Mouse (Mus musculus) adrenal gland, postnatal 25 days (tissue): ENCODE results near the gene Aftph. TPM values are rescaled to one million over a fixed set of nuclear protein-coding genes. Genes with fewer than 3 reads are reported as not detected.

Source experiments
- DNase-seq: peaks from one replicate; pipeline ENCODE4 v3.0.0; 2021; ENCODE audit warnings: mixed read lengths
- total RNA-seq: library from RNA; stranded (reverse); gene quantifications from 2 replicates; pipeline ENCODE4 v1.2.3, GENCODE M21; 2021

Aftph gene
- total RNA-seq, 1 experiment from 2014 or later: 72.2 TPM

DNA sequence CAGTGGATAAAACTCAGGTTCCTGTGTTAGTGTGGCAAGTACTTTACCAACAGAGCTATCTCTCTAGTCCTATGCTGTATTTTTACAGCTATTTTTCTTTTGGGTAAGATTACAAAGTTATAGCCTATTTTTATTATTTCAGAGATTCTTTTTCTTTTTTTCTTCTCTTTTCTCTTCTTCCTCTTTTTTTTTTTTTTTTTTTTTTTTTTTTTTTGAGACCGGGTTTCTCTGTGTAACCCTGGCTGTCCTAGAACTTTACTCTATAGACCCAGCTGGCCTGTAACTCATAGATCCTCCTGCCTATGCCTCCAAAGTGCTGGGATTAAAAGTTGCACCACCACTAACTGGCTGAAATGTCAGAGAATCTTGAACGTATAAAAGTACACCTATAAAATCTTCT lies 13.3 kb downstream of the Aftph start:
- DNase-seq: no peak

DNA sequence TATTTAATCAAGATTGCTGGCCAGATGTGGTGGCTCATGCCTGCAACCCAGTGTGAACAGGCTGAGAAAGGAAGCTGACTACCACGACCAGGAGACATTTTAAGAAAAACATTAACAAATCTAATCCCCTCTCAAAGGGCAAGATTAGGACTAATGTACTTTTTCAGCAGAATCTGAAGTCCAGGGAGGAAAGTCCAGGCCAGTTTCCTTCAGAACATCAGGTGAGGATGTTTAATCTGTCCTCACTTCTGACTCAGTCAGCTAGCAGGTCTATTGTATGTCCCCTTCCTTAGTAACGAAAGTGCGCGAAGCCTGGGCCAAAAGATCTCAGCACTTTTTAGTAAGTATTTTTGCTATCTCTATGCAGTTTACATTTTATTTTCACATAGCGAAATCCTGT lies 17.8 kb downstream of the Aftph start:
- DNase-seq: no peak

DNA sequence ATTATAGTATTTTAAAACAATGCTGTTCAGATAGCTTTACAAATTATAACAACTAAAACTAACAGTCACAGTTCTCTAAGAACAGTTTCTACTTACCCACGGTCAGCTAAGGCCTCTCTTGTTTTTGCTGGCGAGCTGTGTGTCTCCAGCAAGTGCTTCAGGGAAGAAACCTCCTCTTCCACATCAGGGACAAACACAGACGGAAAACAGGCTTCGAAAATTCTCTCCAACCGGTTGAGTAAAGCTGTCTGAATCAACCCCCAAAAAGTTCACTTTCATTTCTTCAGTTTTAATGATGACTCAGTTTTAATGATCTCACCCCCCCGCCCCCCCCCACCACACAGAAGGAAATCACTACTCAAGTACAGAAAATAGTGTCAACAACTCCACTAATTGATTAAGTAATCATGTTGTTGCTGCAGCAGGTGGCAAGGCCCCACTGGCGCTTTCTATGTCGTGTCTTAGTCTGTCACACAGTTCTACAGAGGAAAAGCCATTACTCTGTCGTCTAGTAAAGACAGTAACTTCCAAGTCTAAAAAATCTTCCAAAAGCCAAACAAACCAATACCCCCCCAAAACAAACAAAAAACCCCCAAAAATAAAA lies 29.2 kb downstream of the Aftph start:
- DNase-seq: no peak

DNA sequence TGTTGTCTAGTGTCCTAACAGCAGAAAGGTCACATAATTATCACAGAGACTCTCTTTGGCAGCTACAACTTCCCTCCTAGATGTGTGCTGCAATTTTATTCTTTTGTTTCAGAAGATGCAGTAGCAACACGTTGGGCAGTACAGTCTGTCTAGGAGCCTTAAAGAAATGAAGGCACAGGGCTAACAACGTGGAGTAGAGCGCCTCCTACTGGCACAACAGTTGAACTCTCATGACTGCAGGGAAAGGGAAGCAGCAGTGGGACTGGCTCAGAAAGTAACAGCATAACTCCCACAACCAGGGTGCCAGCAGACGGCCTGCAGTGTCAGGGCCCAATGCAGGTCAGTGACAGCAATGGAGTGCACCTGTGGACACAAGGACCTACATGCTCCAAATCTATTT lies 50.4 kb downstream of the Aftph start:
- peak; percentile 38 for DNase-seq

DNA sequence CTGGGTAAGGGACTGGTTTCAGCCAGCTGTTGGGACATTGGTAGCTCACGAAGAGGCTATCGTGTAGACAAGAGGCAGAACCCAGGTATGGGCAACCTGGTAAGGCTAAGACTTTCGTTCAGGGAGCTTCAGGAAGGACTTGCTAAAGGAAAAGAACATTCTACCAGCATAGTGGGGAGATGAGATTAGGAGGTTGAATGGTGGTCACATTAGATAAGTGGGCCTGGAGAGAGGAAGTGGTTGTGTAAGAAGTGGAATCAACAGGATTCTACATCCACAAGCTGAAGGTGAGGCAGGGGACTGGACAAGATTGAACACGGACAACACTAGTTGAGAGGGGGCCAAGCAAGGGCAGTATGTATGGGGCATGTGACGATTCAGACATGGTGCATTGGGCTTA lies 59.7 kb downstream of the Aftph start:
- no peak for DNase-seq

DNA sequence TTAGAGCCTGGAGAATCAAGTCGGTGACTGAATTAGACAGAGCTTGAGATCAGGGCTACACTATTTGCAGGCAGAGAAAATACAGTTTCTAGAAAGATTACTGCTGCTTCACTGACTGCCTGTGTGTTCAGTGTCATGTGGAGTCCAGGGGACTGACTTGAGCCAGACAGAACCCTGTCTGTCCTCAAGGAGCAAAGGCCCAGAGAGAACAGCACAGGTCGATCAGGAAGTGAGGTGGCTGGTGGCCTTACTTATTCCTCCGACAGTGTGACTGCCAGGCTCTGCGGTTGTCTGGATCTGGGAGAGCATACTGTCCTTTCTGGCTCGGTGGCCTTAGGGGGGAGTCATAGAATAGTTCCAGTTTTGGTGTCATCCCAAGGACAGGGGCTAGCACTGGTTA lies 60.6 kb downstream of the Aftph start:
- DNase-seq: no peak

DNA sequence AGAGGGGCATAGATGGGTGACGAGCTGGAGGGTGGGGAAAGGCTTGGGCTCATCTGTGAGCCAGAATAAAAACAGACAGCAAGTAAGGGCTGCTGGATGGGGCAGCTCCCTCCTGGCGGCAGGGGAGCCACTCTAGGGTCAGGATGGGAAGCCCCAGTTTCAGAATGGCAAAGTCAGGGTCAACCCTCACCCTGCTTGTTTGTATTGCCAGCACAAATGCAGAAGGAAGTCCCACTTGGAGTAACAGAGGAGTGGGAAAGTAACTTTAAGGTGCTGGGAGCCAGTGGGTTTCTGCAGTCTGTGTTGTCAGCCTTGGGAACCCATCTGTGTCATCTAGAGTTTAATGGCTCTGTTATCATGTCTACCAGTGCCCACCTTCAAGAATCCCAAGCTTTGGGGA lies 62.0 kb downstream of the Aftph start:
- DNase-seq: no peak

DNA sequence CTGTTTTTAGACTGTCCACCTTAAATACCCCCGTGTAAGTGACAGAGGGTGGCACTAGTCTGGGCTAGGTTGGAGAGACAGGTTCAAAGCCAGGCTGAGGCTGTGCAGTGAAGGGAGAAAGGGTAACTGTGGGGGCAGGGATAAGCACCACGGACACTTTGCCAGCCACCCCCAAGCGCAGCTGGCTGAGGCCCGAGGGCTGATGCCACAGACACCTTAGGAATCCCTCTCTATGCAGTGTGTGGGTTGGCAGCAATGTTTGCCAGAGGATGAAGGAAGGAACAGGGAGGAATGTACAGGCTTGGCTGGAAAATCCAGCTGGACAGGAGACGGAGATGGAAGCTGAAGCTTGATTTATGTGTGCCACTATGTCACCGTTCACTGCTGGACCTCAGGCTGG lies 68.9 kb downstream of the Aftph start:
- no peak for DNase-seq

DNA sequence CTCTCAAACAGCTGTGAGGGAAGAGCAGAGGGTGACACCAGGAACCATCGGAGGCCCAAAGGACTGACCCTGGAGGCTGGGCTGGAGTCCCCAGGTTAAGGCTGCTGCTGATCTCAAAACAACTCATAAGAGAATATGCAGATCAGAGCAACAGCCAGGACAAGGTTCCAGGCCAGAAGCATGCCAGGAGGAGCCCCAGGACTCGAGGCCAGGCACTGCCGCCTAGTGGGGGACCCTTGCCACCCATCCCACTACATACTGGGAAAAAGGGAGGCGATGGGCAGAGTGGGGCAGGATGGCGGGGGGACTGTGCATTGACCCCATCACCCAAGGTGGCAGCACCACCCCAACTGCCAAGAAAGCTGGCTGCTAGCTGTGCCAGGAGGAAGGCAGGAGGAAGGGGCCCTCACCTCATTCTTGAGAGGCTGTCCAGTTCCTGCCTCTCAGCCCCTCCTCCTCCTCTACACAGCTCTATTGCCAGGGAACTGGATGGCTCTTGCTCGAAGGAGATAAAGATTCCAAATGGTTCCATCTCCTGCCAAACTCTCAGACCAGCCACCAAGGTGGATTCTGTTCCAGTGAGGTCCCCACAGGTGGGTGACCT lies 69.5 kb downstream of the Aftph start:
- DNase-seq: peak; percentile 7

DNA sequence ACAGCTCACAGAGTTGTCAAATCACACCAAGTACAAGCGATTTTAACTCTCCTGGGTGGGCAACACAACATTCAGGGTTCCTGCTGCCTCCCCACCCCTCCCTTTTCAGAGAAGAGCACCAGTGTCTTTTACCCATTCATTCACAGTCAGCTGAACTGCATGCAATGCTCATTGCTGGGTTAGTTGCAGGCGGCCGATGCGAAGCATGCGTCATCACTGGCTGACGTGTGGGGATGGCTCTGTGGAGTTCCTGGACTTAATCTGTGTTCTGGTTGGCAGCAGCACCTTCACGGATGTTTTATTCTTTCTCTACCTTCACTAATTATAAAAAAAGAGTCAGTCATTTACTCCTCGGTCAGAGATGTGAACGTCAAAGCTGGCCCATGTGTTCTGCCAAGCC lies 76.5 kb downstream of the Aftph start:
- DNase-seq: no peak

DNA sequence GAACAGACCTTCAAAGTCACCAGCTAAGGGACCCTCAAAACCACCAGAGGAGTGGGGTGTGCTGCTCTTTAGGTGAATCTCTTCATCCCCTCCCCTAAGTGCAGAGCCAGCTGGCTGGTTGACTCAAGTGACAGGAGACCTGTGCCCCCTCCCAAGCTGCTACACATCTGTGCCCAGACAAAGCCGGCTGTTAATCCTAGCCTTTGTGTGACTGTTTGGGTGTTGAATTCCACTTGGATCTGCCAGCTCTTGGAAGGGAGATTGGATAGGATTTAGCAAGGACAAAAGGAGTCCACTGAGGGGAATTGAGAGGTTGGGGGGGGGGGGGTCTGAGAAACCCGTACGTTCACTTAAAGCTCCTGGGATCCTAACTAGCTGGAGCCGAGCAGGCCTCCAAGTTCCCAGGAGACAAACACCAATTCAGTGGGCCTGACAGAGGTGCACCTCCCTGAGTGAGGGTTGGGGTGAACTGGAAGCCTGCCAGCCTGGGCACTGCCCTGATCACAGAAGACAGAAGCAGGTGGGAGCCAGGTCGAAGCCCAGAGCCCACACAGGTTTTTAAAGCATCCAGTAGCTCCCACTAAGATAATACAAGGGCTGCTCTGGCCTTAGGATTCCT lies 77.7 kb downstream of the Aftph start:
- DNase-seq: no peak

DNA sequence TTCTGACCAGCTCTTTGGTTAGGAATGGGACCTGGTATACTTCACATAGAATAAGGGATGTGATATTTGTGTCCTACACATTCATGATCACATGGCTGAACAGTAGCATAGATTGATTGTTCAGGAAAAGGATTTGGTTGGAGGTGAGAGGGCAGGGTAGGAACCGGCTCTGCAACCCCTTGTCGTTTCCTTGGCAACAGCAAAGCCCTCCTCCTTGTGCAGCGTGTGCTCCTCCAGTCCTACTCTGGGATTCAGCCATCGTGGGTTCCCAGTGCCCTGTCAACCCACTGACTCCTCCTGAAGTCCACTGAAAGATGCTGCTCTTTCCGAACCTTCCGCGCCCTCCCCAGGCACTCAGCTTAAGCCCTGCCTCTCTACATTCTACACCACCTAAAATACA lies 78.6 kb downstream of the Aftph start:
- DNase-seq: no peak

DNA sequence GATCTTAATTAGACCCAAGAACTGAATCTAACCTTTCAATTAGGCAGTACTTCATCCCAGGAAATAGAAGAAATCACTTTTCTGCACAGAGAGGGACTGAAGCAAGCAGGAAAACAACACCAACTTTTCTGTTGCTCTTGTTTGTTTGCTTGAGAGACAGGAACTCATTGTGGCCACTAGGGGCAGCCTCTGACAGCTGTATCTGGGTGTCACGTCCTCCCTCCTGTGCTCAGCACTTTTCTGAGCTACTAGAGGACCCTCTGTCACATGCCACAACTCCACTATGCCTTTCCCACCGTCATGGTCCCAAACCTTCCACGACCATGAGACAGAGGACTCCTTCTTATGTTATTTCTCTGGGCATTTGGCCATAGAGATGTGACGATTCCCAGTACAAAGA lies 79.7 kb downstream of the Aftph start:
- peak; percentile 13 for DNase-seq

DNA sequence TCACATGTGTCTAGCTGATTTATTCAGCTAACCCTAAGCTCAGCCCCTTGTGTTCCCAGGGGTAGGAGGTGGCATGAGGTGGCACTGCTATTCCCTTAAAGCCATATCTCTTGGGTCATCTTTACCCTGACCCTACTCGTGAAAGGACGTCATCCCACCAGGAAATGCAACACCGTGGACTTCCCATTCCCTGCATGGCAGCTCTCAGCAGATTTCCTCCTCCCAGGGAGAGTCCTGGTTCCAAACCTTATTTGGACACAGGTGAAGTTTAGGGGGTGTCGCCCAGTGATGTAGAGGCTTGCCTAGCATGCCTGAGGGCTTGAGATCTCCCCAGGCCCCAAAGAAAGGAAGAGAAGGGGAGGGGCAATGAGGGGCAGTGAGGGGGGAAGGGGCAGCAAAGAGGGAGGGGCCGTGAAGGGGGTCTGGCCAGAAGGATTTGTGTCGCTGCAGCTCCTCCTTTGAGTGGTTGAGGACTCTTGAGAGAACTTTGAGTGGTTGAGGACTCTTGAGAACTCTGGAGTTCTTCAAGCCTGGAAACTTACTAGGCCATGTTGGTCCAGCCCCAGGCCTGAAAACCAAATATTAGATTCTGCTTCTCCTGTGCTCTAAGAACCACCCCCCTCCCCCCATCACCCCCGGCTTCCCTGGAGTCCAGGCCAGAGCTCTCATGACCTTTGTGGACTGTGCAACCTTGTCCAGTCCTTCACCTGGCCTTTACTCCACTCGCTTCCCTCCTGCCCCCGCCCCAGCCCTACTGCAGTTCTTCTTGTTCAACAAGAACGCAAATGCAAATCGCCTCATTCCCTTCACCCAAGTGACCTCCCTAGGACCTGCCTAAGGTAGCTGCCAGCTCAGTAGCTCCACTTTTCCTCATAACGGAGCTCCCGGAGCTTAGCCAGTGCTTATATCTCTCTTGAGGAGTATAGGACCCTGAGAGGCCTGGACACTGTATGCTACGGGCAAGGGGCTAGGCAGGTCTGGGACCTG lies 81.0 kb downstream of the Aftph start:
- DNase-seq: no peak

DNA sequence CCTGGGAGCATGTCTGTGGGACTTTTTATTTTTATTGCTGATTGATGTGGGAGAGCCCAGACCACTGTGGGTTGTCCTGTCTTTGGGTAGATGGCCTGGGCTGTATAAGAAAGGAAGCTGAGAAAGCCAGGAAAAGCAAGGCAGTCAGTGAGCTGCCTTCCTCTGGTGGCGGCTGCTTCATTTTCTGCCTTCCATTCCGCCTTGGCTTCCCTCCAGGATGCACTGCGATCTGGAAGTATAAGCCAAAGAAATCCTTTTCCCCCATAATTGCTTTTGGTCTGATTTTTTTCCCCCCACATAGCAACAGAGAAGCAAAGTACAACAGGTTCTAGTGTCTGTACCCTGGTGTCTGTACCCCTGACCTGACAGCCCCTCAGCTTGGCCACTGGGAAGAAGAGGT lies 82.3 kb downstream of the Aftph start:
- no peak for DNase-seq

DNA sequence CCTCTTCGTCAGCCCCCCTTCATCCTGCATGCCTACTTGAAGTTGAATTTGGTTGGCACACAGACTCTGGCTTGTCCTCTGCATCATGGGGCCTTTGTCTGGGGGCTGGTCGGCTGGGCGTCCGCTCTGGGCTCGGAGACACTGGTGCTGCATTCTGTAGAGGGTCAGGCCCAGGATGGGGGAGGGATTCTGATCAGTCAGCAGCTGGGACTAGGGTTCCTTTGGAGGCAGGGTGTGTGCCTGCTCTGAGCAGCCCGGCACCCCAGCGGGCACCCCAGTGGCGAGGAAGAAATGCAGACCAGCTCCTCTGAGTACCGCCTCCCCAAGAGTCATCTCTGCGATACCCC lies 84.7 kb downstream of the Aftph start:
- no peak for DNase-seq

DNA sequence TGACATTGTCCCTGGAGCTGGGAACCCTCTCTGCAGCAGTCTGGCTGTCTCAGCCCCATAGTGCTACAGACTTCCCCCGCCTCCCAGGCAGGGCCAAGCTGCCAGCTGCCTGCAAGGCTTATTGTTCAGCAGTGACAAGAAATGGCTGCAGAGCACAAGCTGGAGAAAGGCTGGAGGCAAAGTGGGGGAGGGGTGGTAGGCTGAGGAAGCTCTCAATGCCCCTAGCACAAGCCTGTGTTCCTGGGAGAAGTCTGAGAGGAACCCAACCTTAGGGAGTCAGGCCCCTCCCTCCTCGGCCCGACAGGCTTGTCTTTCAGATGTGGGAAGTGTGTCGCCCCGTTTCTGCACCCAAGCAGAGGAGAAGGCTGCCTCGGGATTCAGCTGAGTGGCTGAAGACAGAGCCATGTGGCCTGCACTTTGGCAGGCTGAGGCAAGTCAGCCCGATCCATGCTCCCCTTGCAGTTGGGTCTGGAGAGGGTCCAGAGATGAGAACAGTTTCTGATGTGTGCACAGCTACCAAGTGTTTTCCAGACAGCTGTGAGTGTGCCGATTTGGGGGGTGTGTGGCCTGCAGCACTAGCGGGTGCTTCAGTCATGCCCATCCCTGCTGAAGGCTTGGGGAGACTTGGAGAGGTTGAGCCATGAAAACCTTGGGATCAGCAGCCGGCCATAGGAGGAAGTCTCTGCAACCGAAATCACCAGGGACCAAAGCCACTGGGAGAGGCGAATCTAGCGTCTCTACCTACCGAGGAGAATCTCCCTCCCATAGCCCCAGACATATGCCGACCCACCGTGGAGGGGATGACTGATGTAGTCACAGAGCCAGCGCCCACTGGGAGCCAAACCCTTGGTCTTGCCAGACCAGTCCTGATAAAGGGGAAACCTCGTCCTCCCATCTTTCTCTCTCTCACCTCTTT lies 85.3 kb downstream of the Aftph start:
- peak; percentile 14 for DNase-seq

DNA sequence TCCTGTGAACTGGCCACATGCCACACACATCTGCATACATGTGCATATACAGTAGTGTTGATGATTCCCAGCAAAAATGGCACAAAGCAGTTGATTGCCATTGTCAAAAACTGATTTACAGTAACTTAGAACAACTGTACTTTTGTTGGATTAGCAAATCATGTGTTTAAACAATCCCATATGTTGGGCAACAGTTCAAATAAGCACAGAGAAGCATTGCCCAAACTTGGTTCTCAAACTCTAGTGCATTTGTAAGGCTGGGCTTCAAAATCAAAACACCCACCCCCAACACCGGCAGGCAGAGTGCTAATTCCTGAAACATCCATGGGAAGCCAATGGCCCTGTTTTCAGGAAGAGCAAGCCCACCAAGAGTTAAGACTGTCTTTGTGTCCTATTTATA lies 90.2 kb downstream of the Aftph start:
- no peak for DNase-seq

DNA sequence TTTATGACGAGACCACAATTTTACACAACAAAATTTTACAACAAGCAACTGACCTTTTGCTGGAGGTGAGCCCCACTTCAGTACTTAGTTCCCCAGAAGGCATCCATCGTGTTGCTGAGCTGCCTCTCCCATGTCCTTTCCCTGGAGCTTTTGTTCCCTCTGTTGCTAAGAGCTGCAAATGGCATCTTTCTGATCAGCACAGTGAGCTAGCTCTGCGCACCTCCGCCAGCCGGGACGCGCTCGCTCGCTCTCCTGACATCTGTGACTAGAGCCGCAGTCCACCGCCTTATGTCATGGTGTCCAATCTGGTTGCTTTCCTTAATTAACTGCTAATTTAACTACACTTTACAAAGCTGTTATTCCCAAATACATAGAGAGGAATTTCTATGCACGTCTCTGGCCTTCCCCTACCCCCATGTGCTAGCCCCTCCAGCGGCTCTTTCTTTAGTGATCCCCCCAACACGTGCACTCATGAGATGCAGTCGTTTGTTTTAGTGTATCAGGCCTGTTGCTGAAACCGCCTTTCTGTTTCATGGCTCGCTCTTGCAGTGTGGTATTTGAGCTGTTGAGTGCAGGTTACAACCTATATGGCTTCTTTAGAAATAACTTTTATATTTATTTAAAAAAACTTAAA lies 91.3 kb downstream of the Aftph start:
- DNase-seq: no peak

DNA sequence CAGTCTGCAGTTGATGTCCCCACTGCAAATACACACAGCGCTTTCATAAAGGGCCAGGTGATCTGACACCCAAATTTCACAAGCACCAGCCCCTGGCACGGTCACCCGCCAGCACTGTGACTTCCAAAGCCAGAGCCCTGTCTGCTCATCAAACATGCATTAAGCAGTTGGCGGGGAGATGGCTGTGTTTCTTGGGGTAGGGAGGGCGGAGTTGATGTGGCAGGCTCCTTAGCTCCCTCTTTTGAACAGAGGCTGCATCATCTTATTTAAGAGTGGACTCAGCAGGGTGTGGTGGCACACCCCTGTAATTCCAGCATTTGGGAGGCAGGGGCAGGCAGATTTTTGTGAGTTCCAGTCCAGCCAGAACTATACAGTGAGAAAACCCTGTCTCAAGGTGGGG lies 91.9 kb downstream of the Aftph start:
- DNase-seq: no peak

DNA sequence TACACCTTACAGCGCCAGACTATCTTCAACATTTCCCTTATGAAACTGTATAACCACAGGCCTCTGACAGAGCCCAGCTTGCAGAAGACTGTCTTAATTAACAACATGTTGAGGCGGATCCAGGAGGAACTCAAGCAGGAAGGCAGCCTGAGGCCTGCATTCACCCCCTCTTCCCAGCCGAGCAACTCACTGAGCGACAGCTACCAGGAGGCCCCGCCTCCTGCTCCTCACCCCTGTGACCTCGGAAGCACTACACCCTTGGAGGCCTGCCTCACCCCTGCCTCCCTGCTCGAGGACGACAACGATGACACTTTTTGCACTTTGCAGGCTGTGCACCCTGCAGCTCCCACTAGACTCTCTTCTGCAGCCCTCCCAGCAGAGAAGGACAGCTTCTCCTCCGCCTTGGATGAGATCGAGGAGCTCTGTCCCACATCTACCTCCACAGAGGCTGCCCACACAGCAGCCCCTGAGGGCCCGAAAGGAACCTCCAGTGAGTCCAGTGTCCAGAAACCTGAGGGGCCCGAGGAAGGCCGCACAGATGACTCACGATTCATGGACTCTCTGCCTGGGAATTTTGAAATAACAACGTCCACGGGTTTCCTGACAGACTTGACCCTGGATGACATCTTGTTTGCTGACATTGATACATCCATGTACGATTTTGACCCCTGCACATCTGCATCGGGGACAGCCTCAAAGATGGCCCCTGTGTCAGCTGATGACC lies 93.3 kb downstream of the Aftph start:
- DNase-seq: peak; percentile 32
